Mouse (Mus musculus): ENCODE data around the gene Fcamr.

The Fcamr gene

GRCm38 (mm10) chr1:130802976-130803375 lies 2.3 kb downstream of the Fcamr start:
- no peak for DNase-seq (ENCODE audit: low read depth)

- DNase-seq (ENCODE audit: low read depth): no peak
Measured at GRCm38 (mm10) chr1:130804279-130804678, 3.6 kb downstream of the Fcamr start.

GRCm38 (mm10) chr1:130810906-130811305 lies 10.2 kb downstream of the Fcamr start:
- no peak for DNase-seq (ENCODE audit: low read depth)

- no peak for DNase-seq (ENCODE audit: low read depth)
Measured at GRCm38 (mm10) chr1:130811316-130811715, 10.6 kb downstream of the Fcamr start.

GRCm38 (mm10) chr1:130819737-130820136 lies 19.0 kb downstream of the Fcamr start:
- no peak for DNase-seq (ENCODE audit: low read depth)

GRCm38 (mm10) chr1:130820316-130821148 lies 19.8 kb downstream of the Fcamr start:
- no peak for DNase-seq (ENCODE audit: low read depth)

GRCm38 (mm10) chr1:130821149-130821471 lies 20.4 kb downstream of the Fcamr start:
- no peak for DNase-seq (ENCODE audit: low read depth)

GRCm38 (mm10) chr1:130821911-130822625 lies 21.4 kb downstream of the Fcamr start:
- DNase-seq (ENCODE audit: low read depth): no peak

GRCm38 (mm10) chr1:130826448-130826847 lies 25.7 kb downstream of the Fcamr start, which contains the start of gene Pigr:
TSS of gene Pigr (plus strand) at chr1:130826684.
- no peak for DNase-seq (ENCODE audit: low read depth)

- no peak for DNase-seq (ENCODE audit: low read depth)
Measured at GRCm38 (mm10) chr1:130828656-130829055, 28.0 kb downstream of the Fcamr start.

GRCm38 (mm10) chr1:130829906-130830830 lies 29.5 kb downstream of the Fcamr start:
- DNase-seq (ENCODE audit: low read depth): no peak

GRCm38 (mm10) chr1:130832230-130833149 lies 31.8 kb downstream of the Fcamr start:
- no peak for DNase-seq (ENCODE audit: low read depth)

- no peak for DNase-seq (ENCODE audit: low read depth)
Measured at GRCm38 (mm10) chr1:130835161-130835936, 34.6 kb downstream of the Fcamr start.

GRCm38 (mm10) chr1:130838288-130838687 lies 37.6 kb downstream of the Fcamr start:
- peak; percentile 11 for DNase-seq (ENCODE audit: low read depth)

- DNase-seq (ENCODE audit: low read depth): no peak
Measured at GRCm38 (mm10) chr1:130840599-130841379, 40.1 kb downstream of the Fcamr start.

- no peak for DNase-seq (ENCODE audit: low read depth)
Measured at GRCm38 (mm10) chr1:130841621-130842020, 40.9 kb downstream of the Fcamr start.

- DNase-seq (ENCODE audit: low read depth): no peak
Measured at GRCm38 (mm10) chr1:130844516-130844915, 43.8 kb downstream of the Fcamr start.

GRCm38 (mm10) chr1:130849530-130850214 lies 49.0 kb downstream of the Fcamr start:
- DNase-seq (ENCODE audit: low read depth): no peak

- DNase-seq (ENCODE audit: low read depth): no peak
Measured at GRCm38 (mm10) chr1:130850405-130850804, 49.7 kb downstream of the Fcamr start.
